Mouse (Mus musculus): ENCODE measurements around the gene 1110051M20Rik. TPM values are rescaled to one million over a fixed set of nuclear protein-coding genes. Genes with fewer than 3 reads are reported as not detected.
"Not testable (repeated sequence)": the region's sequence is repeated elsewhere in the genome, so short reads cannot be mapped to it uniquely, and the experiment has no call there.

1110051M20Rik gene
- total RNA-seq (2021) = 100 to 1,000 TPM; 100 to 103 TPM

- peak; percentile 86 to 89 for DNase-seq (ENCODE audit: low spot score in 2 of 2)
- intact Hi-C loops (cut with DNase I) = no loop called here
Observed at GRCm38 (mm10) chr2:91444286-91444892, at the start of gene 1110051M20Rik. TSS of gene 1110051M20Rik (minus strand) at chr2:91444704.

GRCm38 (mm10) chr2:91493981-91494380 lies 49.5 kb upstream of the 1110051M20Rik start:
- intact Hi-C loops (cut with DNase I) = no loop called here

GRCm38 (mm10) chr2:91492071-91492635 lies 47.6 kb upstream of the 1110051M20Rik start:
- intact Hi-C loops (cut with DNase I) = no loop called here
- DNase-seq (ENCODE audit: low spot score in 2 of 2) = no peak

More at GRCm38 (mm10) chr2:91493981-91494380, 49.5 kb upstream of the 1110051M20Rik start:
- DNase-seq (ENCODE audit: low spot score in 2 of 2) = no peak

- intact Hi-C loops (cut with DNase I); DNase-seq (ENCODE audit: low spot score in 2 of 2): not testable (repeated sequence)
Observed at GRCm38 (mm10) chr2:91487295-91487694, 42.8 kb upstream of the 1110051M20Rik start.

GRCm38 (mm10) chr2:91485256-91485655 lies 40.8 kb upstream of the 1110051M20Rik start:
- no peak for DNase-seq (ENCODE audit: low spot score in 2 of 2)
- intact Hi-C loops (cut with DNase I) = no loop called here

- DNase-seq (ENCODE audit: low spot score in 2 of 2) = no peak
- intact Hi-C loops (cut with DNase I) = loop anchor here (5.0 kb wide), 1 partner anchor 372 kb away; no protein-coding TSS in a partner anchor
Observed at GRCm38 (mm10) chr2:91484698-91485097, 40.2 kb upstream of the 1110051M20Rik start.

- intact Hi-C loops (cut with DNase I) = loop anchor here (2.0 to 5.0 kb wide), 2 partner anchors 194 to 369 kb away; no protein-coding TSS in a partner anchor
- peak in 1 of 2 experiments; percentile 50 for DNase-seq (ENCODE audit: low spot score in 2 of 2)
Observed at GRCm38 (mm10) chr2:91480805-91481514, 36.5 kb upstream of the 1110051M20Rik start.

GRCm38 (mm10) chr2:91480399-91480801 lies 35.9 kb upstream of the 1110051M20Rik start:
- intact Hi-C loops (cut with DNase I) = loop anchor here (2.0 to 5.0 kb wide), 2 partner anchors 194 to 368 kb away; no protein-coding TSS in a partner anchor
- DNase-seq (ENCODE audit: low spot score in 2 of 2) = no peak

- intact Hi-C loops (cut with DNase I) = no loop called here
Observed at GRCm38 (mm10) chr2:91476841-91477240, 32.3 kb upstream of the 1110051M20Rik start.

GRCm38 (mm10) chr2:91476251-91476661 lies 31.8 kb upstream of the 1110051M20Rik start:
- intact Hi-C loops (cut with DNase I) = no loop called here
- peak in 1 of 2 experiments; percentile 25 for DNase-seq (ENCODE audit: low spot score in 2 of 2)

More at GRCm38 (mm10) chr2:91476841-91477240, 32.3 kb upstream of the 1110051M20Rik start:
- no peak for DNase-seq (ENCODE audit: low spot score in 2 of 2)

GRCm38 (mm10) chr2:91475791-91476190 lies 31.3 kb upstream of the 1110051M20Rik start:
- intact Hi-C loops (cut with DNase I) = no loop called here
- DNase-seq (ENCODE audit: low spot score in 2 of 2) = no peak

- intact Hi-C loops (cut with DNase I) = no loop called here
- no peak for DNase-seq (ENCODE audit: low spot score in 2 of 2)
Observed at GRCm38 (mm10) chr2:91474358-91474757, 29.9 kb upstream of the 1110051M20Rik start.

- intact Hi-C loops (cut with DNase I) = no loop called here
Observed at GRCm38 (mm10) chr2:91470055-91470647, 25.6 kb upstream of the 1110051M20Rik start.

GRCm38 (mm10) chr2:91467613-91468012 lies 23.1 kb upstream of the 1110051M20Rik start:
- intact Hi-C loops (cut with DNase I) = no loop called here
- no peak for DNase-seq (ENCODE audit: low spot score in 2 of 2)

More at GRCm38 (mm10) chr2:91470055-91470647, 25.6 kb upstream of the 1110051M20Rik start:
- peak; percentile 25 to 42 for DNase-seq (ENCODE audit: low spot score in 2 of 2)

GRCm38 (mm10) chr2:91465934-91466333 lies 21.4 kb upstream of the 1110051M20Rik start:
- no peak for DNase-seq (ENCODE audit: low spot score in 2 of 2)
- intact Hi-C loops (cut with DNase I) = no loop called here

- intact Hi-C loops (cut with DNase I) = no loop called here
- no peak for DNase-seq (ENCODE audit: low spot score in 2 of 2)
Observed at GRCm38 (mm10) chr2:91462681-91463080, 18.2 kb upstream of the 1110051M20Rik start.

- DNase-seq (ENCODE audit: low spot score in 2 of 2) = no peak
- intact Hi-C loops (cut with DNase I) = no loop called here
Observed at GRCm38 (mm10) chr2:91462196-91462595, 17.7 kb upstream of the 1110051M20Rik start.

- intact Hi-C loops (cut with DNase I) = no loop called here
Observed at GRCm38 (mm10) chr2:91461341-91461740, 16.8 kb upstream of the 1110051M20Rik start.

GRCm38 (mm10) chr2:91460771-91461170 lies 16.3 kb upstream of the 1110051M20Rik start:
- intact Hi-C loops (cut with DNase I) = no loop called here
- DNase-seq (ENCODE audit: low spot score in 2 of 2) = no peak

More at GRCm38 (mm10) chr2:91461341-91461740, 16.8 kb upstream of the 1110051M20Rik start:
- DNase-seq (ENCODE audit: low spot score in 2 of 2) = no peak

GRCm38 (mm10) chr2:91460076-91460475 lies 15.6 kb upstream of the 1110051M20Rik start:
- intact Hi-C loops (cut with DNase I) = no loop called here
- DNase-seq (ENCODE audit: low spot score in 2 of 2) = no peak

All from left cerebral cortex, postnatal 36 days (tissue).